Mouse (Mus musculus): ENCODE data around the gene Pde6d.

Gene Pde6d

DNA sequence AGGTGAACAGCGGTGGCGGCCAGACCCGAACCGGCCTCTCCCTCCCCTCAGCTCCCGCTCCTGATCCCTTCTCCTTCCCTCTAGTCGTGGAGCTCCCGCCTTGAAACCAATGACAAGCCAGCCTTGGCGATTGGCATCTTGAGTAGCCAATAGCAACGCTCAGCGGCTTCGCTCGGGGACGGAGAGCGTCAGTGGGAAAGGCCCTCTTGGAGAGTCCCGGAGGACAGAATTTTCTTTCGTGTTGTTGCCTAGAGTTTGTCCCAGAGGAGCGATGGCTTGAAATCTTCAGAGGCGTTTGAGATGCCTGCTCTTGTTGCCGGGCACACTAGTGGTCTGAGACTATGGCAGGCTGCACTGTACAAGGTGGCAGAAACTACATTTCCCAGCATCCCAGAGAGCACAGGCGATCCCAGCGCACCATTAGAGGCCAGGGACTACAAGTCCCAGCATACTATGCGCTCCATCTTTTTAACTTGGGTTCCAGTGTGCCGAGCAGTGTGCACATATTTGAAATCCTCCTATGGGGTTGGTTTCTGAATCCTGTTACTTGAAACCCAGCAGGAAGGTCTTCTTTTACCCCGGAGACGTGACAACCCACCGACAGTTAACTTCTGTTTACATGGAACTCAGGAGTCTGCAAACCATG is at the start of gene Pde6d, which contains the start of gene Cops7b:
TSS of gene Pde6d (minus strand) at position 179 of the 646 bp plus-strand sequence.
TSS of gene Cops7b (plus strand) at position 454 of the 646 bp plus-strand sequence.
- peak; percentile 88 to 90 for DNase-seq (ENCODE audit: low spot score in 2 of 2)

DNA sequence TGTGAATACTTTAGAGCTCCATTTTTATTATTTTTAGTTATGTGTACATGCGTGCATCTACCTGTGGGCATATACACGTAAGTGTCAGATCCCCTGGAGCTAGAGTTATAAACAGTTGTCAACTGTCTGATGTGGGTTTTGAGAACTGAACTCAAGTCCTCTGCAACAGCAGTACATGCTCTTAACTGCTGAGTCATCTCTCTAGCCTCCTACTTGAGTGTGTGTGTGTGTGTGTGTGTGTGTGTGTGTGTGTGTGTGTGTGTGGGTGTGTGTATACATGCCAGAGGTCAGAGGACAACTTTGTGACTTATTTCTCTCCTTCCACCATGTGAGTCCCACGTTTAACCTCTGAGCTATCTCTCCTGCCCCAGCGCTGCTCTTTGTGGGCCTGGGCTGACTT is 48.1 kb upstream of the Pde6d start:
- DNase-seq (ENCODE audit: low spot score in 2 of 2) = no peak

DNA sequence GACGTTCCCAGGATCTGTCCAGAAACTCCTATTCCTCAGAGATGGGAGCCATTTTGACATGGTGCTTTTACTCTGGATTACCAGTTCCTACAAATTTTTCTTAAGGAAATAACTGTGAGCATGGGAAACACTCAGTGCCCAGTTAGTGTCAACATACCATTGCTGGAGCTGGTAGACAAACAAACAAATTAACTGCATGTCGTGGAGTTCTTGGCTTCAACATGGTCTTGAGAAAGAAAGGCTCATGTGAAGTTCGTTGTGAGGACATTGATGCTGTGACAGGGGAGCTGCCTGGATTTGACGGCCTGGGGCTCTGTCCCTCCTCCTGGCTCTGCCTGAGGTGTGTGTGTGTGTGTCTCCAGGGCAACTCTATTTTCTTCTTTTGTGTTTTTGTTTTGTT is 47.5 kb upstream of the Pde6d start:
- no peak for DNase-seq (ENCODE audit: low spot score in 2 of 2)

DNA sequence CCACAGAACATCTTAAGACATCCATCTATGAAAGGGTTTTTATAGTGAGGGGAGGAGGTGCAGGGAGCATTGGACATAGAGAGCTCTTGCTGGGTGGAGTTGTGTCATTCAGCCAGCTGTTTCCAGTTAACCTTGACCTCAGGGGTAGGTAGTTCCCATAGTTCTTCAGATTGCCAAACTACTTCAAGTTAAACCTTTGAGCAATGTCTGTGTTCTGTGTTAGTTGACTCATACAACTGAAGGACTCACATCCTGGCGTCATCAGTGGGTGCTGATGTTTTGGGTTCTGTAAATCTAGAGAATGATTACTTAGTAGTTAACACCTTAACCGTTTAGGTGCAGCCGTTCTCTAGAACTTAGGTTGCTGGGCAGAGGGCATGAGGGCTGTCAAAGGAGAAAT is 45.8 kb upstream of the Pde6d start:
- no peak for DNase-seq (ENCODE audit: low spot score in 2 of 2)

DNA sequence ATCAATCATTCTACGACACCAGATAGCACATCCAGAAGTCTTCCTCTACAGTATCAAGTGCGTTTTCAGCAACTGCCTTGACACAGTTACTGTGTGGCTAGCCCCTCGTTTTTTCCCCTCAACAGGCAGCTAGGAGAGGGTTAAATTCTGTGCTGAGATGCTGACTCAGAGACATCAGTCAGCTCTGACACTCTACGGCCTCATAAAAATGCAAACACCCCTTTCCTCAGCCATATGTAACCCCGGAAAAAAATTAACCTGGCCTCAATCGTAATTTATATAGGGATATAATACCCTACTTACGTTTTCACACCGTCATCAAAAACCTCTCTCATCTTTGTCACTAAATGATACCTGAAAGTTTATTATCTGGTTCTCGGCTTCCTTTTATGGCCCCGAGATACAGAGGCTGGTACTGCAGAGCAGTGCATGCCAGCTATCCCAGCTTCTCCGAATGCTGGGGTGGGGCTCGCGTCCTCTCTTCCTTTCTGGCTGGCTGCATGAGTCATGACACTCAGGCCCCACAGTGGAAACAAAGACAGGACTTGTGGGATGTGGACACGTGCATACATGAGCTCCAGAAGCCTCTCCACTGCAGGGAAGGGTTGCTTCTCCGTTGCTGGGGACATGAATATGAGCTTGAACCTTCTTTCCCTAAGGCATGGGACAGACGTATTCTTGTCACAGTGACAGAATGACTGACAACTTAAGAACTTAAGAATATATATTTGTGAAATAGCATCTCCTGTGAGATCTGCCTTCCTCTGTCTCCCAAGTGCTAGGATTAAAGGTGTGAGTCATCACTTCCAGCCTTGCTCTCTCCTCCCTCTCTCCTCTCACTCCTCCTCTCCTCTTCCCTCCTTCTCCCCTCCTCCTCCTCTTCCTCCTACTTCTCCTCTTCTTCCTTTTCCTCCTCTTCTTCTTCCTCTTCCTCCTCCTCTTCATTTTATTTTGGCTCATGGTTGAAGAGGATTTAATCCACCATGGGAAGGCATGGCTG is 40.9 kb upstream of the Pde6d start:
- DNase-seq (ENCODE audit: low spot score in 2 of 2) = no peak

DNA sequence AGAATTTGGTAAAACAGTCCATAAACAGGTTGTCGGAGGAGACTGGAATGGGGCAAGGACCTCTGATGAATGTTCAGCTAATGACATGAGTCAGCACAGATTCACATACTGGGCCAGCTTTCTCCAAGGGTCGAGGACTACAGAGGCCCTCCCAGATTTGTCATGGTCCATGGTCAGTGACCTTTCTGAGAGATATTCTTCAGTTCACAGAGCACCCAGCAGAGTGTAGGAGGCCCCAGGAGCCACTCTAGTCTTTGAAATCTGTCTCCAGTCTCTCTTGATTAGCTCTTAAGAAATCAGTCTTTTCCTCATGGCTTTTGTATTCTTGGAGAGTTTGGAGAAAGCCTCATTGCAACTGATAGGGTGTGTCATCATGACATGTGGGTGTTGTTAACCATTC is 39.9 kb upstream of the Pde6d start:
- DNase-seq (ENCODE audit: low spot score in 2 of 2) = no peak

DNA sequence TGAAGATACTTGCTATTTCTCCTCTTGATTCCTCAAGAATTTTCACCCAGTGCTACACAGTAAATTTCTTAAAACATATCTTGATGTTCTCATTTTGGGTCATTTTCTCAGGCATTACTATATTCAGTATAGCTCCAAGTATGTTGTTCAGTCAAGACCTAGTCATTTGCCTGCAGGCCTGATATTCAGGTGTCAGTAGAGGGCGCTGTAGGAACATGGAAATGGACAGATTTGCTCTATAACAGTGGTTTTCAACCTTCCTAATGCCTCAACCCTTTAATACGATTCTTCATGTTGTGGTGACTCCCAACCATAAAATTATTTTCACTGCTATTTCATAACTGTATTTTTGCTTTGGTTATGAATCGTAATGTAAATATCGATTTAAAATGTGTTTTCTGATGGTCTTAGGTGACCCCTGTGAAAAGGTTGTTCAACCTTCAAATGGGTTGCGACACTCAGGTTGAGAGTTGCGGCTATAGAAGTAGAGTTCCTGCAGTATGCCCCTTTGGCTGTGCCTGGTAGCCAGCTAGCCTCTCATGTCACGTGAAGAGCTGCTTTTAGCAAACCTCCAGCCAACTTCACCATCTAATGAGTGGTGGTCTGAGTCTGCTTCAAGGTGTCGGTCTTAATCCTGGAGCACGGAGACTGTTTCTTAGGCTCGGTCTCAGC is 36.2 kb upstream of the Pde6d start:
- peak in 1 of 2 experiments; percentile 52 for DNase-seq (ENCODE audit: low spot score in 2 of 2)

DNA sequence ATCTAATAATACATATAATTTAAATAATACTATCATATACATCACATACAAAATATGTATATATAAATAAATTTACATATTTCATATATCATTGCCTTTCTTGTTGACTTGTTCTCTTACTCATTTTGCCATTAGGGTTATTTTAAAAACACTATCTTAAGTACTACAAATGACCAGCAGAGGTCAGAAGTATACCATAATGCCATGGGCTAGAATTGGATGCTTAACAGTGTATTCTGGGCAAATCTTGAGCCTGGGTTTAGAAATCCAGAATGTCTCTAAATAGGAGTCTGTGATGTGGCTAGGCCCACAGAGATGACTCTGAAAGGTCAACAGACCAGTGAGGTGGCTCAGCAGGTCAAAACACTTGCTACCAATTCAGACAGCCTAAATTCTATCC is 31.8 kb upstream of the Pde6d start:
- DNase-seq (ENCODE audit: low spot score in 2 of 2) = no peak

DNA sequence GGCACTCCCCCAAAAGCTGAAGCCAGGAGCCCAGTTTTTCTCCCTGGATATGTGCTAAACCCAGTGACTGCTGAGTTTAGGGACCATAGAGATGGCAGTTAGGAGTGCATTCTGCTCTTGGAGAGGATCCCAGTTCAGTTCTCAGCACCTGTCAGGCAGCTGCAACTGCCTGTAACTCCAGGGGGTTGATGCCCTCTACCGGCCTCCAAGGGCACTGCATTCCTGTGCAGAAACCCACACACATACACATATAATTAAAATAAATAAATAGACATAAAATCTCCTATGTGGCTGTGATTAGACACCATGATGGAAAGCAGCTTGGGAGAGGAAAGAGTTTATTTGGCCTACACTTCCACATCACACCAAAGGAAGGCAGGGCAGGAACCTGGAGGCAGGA is 29.7 kb upstream of the Pde6d start:
- no peak for DNase-seq (ENCODE audit: low spot score in 2 of 2)

DNA sequence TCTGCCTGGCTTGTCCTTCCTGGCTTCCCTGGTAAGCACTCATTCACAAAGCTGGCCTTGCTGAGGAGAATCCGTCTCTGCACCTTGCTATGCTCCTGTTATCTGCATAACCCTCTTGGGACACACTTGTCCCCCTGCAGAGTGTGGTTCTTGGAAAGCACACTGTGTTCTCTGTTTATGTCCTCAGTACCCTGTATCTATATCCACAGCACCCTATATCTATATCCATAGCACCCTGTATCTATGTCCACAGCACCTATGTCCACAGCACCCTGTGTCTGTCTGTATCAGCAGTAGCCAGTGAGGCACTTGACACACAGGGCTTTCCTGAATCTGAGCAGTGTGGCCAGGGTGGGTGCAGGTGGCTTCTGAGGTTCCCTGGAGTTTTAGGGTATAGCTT is 28.5 kb upstream of the Pde6d start:
- no peak for DNase-seq (ENCODE audit: low spot score in 2 of 2)

DNA sequence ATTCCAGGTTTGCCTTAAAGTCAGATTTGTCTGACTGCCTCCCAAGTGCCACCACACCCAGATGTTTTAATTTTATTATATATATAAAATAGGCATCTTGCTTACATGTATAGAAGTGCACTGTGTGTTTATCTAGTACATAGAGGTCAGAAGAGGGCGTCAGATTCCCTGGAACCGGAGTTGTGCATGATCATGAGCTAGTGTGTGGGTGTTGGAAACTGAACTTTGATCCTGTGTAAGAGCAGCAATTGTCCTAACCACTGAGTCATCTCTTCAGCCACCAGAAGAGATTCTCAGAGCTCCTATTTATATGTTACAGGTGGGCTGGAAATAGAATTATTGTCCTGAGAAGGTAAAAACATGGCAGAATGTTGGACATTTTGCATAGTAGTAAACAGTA is 17.7 kb upstream of the Pde6d start:
- DNase-seq (ENCODE audit: low spot score in 2 of 2) = no peak

DNA sequence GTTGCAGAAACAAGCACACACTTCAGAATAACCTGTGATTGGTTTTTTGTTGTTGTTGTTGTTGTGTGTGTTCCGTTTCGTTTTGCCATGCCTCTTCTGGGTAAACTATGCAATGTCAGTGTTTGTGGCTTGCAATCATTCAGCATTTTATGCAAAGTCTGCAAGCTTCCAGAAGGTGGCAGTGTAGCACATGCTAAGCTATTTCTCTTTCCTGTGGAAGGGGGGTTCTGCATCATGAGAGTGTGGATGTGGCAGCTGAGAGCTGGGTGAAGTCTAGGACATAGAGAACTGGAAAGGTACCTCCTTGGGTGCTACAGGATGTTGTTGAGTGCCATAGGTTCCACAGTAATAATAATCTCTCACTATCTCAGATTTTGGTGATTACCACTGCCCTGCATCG is 16.1 kb upstream of the Pde6d start:
- no peak for DNase-seq (ENCODE audit: low spot score in 2 of 2)

DNA sequence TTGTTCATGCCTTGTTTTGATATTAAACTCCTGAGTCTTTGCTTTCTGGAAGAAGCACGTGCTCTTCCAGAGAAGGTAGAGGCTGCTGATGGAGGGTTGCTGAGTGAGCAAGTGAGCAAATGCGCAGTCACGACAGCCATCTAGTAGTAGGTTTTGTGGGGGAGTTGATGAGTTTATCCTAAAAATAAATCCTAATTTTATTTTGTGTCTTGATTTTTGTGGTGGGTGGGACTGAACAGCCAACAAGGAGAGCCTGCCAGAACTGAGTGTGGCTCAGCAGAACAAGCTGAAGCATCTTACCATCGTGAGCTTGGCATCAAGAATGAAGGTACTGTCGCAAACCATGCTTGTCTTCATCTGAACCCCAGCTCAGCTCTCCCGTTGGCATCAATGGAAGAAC is 14.1 kb upstream of the Pde6d start:
- DNase-seq (ENCODE audit: low spot score in 2 of 2) = no peak

DNA sequence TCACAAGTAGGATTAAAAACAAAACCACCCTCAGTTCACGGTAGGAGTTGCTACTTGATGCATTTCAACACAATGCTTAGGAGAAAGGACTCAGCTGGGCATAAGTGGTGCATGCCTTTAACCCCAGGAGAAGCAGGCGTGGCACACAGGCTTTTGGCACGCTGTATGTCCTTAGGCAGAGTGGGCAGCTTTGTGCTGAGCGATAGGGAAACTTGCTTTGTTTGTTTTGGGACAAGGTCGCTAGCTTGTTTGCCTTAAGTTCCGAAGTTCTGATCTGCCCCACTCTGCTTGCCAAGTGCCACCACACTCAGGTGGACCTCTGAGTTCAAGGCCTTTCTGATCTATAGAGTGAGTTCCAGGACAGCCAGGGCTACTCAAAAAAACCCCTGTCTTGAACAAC is 12.9 kb upstream of the Pde6d start:
- no peak for DNase-seq (ENCODE audit: low spot score in 2 of 2)

DNA sequence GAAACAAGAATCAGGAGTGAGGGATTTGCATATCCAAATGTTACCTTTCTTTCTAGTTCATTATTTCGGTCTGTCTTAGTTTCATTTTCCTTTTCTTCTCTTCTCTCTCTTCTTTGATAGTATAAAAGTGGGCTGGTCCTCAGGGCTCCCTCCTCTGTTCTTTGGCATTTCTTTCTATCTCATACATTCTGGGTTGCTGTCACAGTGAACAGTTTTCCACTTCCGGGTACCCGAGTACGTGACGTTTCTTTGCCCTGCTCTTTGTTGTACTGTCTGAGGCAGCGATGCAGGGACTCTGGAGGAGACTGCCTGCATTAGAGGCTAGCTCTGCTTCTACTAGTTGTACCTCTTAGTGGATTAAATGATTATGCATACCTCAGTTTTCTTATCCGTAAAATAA is 12.1 kb upstream of the Pde6d start:
- DNase-seq (ENCODE audit: low spot score in 2 of 2) = no peak

DNA sequence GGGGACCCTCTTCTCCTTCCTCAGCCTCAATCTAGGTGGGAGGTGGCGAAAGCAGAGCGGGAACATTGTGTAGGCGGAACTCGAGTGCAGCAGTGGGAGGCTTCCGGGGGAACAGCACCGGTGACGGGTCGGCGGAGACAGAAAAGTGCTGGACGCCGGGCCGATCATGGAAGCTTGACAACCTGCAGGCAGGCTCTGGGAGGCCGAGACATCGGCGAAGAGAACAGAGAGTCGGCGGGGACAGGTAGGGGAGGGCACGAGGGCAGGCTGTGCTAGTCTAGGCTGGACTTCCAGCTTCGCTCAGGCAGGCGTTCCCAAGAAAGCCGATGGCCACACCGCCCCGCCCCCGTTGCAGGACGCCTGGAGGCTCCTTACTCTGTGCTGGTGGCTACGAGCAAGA is 4.6 kb upstream of the Pde6d start:
- DNase-seq (ENCODE audit: low spot score in 2 of 2) = peak; percentile 66 to 80

DNA sequence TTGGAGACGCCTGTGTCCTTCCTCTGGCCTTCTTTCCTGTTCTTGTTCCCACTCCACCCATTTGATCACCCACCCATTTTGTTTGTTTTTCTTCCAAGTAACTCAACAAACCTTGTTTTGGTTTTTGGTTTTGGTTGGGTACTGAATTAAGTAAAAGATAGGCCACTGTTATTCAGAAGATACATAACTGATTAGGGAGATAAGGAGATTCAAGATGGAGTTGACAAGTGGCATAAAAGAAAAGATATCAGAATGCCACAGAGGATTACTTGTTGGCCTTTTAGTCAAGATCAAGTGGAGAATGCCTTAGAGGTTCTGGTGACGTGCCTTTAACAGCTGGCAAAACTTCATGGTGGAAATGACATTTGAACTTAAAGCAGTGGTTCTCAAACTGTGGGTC is 1.3 kb upstream of the Pde6d start:
- DNase-seq (ENCODE audit: low spot score in 2 of 2) = no peak

DNA sequence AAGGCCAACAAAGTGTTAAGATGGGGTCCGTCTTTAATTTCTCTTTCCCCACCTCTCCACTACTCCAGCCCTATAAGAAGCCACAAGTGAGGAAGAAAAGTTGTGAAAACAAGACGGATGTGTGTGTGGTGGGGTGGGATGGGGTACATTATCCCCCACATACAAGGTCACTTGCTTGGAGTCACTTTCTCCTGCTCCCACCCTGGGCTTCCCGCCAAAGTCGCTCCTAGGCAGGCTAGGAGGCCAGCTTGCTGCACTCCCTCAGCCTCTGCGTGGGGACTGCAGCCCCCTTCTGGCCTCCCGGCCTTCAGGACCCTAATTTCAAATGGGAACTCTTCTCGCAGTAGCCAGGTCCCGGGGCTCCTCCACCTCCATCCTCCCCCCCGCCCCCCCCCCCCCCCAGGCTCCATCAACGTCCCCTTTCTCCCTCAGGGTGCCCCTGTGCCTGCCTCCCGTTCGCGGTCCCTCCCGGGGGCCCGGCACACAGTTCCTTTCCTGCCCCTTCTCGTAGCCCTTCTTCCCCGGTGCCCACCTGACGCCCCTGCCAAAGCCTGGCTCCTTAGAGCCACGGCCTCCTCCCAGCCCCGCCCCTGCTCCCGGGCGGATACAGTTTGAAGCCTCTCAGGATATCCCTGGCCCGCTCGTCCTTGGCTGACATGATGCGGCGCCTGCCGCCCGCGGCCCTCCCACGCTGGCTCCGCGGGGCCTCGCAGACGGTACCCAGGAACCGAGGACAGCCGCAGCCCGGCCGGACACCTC is 558 bp downstream of the Pde6d start:
- peak in 1 of 2 experiments; percentile 9 for DNase-seq (ENCODE audit: low spot score in 2 of 2)

DNA sequence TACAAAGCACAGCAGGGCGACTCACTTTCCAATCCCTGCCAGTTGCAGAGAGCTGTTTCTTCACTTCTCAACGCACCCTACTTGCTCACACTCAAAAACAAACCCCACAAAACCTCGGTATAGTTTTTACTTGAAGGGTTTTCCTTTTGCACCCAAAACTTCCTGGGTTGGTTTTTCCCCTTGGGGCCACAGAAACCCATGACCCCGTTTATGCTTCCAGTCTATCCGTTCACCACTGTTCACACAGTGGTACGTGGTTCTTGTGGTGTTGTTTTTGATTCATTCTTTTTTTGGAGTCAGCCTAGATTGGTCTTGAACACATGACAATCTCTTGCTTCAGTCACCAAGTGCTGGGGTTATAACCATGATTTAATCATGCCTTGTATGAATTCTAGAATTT is 2.0 kb downstream of the Pde6d start:
- no peak for DNase-seq (ENCODE audit: low spot score in 2 of 2)

DNA sequence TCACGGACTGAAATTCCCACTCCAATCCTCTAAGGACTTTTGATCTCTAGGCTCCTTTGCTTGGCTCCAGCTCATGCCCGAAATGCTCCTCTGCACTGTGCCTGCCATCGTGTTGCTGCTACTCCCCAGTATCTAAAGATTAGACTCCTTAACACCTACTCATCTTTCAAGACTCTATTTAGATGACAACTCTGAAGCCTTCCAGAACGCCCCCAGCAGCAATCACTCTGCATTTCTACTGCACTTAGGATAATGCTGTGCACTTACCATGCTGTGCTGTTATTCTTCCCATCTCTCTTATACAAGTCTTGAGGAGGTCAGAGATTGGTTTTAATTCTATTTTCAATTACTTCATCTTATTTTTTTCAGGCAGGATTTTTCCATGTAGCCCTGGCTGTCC is 10.5 kb downstream of the Pde6d start:
- DNase-seq (ENCODE audit: low spot score in 2 of 2) = no peak

DNA sequence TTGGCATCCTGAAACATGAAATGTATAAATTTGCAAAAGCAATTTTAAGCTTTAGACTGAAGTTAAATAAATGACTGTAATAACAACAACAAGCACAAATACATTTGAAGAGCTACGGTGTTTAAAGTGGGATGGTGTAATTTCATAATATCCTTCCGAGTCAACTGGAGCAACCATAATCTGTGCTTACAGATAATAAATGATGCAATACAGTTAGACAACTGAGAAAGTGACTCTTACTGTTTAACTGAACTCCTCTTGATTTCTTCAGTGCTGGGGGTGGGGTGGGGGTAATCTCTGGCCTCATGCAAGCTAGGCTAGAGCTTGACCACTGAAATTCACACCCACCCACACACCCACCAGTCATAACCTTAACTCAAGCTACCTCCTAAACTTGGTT is 11.0 kb downstream of the Pde6d start:
- DNase-seq (ENCODE audit: low spot score in 2 of 2) = no peak
